Mouse (Mus musculus) neural tube, embryonic 10.5 days (tissue): ENCODE measurements at regions not wholly inside any gene's neighbourhood (a gene's known extent, or its start where the extent isn't known, plus 50 kb on each side); places are given as distances from the start of the nearest gene placed in this dataset.

Experiments
- DNase-seq: peaks from one replicate; pipeline ENCODE4 v3.0.0-alpha.2; 2017; ENCODE audit warnings: low spot score; ENCODE audit errors: extremely low spot score

GRCm38 (mm10) chr9:100404426-100404825 lies 82.2 kb downstream of the Il20rb start:
- DNase-seq: no peak

DNA sequence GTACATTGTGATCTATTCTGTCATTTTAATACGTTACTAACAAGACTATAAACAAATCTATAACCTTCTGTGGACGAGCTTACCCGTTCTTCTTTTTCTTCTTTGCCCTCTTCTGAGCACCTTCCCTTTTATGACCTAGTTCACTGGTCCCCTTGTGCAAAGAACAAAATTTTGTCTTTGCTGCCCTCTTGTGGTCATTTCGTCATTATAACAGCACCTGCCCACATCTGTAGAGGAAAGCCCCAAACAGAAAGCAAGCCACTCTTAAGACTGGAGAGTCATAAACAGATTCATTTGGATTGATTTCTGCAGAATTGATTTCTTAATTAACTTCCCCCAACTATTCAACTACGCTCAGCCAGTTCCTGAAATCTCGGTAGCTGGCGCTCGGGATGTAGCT lies 86.2 kb downstream of the Il20rb start:
- DNase-seq: peak; percentile 40

DNA sequence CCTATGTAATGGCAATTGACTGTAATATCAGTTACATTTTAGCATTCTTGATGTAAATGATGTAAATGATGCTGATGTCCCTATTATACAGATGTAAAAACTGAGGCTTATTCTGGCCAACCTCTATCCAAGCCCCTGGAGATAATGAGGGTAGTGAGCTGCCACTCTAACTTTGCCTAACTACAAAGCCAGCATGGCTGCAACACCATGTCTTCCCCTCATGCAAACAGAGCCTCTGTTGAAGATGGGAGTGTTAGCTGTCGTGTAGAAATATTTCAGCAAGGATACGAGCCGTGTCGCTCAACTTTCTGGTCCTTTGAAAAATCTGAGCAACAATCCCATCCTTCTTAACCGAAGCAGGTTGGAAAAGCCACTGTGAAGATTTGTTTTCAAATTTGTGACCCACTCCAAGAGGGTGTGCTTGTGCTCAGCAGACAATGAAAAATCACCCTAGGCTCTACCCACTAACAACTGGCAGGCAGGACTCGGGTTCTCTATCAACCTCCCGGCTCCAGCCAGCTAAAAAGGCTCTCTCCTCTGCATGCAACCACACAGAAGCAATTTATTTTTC lies 90.2 kb downstream of the Il20rb start:
- DNase-seq: no peak

- DNase-seq: peak; percentile 85
Measured at GRCm38 (mm10) chr9:100395711-100396110, 90.9 kb downstream of the Il20rb start.

GRCm38 (mm10) chr9:100394632-100395031 lies 92.0 kb downstream of the Il20rb start:
- no peak for DNase-seq

- no peak for DNase-seq
Measured at GRCm38 (mm10) chr9:100394166-100394565, 92.4 kb downstream of the Il20rb start.

DNA sequence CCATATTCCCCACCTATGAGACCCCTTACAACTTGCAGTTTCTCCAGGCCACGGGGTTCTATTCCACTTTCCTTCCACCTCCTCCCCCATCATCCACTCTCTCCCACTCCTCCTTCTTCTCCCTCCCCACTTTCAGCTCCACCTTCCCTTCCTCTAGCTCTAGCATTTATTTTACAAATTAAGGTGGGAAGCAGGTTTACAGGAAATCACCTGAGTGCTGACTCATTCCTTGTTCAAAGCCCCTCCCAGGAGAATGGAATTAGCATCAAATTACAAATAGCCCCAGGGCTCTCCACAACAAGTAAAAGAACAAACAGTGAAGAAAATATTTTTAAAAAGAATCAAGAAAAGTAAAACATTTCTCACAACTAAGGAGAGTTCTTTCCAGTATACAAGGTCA lies 94.3 kb downstream of the Il20rb start:
- DNase-seq: no peak

GRCm38 (mm10) chr9:100391566-100392213 lies 94.9 kb downstream of the Il20rb start:
- DNase-seq: no peak

GRCm38 (mm10) chr9:100388393-100388792 lies 98.2 kb downstream of the Il20rb start:
- no peak for DNase-seq

- DNase-seq: no peak
Measured at GRCm38 (mm10) chr9:100387171-100387685, 99.4 kb downstream of the Il20rb start.

DNA sequence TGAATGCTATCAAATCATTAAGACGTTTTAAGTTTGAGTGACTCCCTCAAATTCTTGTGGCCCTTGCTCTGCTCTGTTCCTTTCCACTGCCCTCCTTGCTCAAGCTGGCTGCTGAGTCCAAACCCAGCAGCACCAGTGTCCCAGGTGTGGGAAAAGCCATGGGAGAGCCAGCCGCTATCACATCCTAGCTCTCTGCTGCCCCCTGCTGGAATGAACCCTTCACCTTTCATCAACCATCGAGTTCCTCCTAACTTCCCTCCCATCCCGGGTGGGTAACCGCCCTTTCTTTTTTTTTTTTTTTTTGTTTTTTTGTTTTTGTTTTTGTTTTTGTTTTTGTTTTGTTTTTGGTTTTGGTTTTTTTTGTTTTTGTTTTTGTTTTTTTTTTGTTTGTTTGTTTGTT lies 104.1 kb downstream of the Il20rb start:
- DNase-seq: peak; percentile 70

GRCm38 (mm10) chr9:100369921-100370320 lies 116.7 kb downstream of the Il20rb start:
- no peak for DNase-seq

DNA sequence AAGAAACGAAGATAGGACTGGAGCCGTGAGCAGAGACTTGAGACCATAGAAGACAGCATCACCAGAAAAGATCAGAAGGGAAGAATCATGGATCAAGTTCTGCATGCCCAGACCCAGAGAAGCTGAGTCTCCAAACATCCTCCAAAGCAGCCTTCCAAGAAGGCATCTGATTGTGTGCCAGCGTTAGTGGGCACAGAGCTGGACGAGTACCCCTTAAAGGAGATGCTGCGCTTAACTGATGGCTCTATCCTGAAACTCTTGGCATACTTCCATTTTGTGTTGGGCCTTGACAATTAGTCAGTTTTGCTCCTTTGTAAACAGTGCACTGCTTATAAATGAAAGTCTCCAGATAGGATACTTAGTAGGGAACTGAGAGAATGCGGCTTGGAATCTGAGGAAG lies 119.8 kb downstream of the Il20rb start:
- no peak for DNase-seq

- peak; percentile 34 for DNase-seq
Measured at GRCm38 (mm10) chr9:100359934-100360716, 126.5 kb downstream of the Il20rb start.

GRCm38 (mm10) chr9:100357553-100357952 lies 129.0 kb downstream of the Il20rb start:
- no peak for DNase-seq

- no peak for DNase-seq
Measured at GRCm38 (mm10) chr9:100340796-100341195, 145.8 kb downstream of the Il20rb start.

- peak; percentile 38 for DNase-seq
Measured at GRCm38 (mm10) chr9:100307765-100308164, 178.8 kb downstream of the Il20rb start.

- no peak for DNase-seq
Measured at GRCm38 (mm10) chr9:100307364-100307763, 179.2 kb downstream of the Il20rb start.

DNA sequence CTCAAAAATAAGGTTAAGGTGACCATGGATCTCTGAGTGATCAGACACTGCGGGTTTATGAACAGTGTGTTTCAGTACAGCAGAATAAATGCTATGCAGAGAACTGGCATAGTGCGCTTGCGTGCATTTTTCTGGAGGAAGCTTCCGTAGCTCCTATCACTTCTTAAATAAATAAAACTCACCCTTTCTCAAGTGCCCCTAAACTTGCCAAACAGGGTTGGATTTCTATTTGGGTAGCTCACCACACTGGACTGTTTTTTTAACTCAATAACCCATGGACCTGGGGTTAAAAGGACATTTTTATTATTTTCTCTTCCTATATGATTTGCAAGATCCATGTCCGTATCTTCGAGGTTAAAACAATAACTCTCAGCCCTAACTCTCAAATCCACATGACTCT lies 182.8 kb downstream of the Il20rb start:
- no peak for DNase-seq

- peak; percentile 24 for DNase-seq
Measured at GRCm38 (mm10) chr9:100301613-100302012, 185.0 kb downstream of the Il20rb start.

DNA sequence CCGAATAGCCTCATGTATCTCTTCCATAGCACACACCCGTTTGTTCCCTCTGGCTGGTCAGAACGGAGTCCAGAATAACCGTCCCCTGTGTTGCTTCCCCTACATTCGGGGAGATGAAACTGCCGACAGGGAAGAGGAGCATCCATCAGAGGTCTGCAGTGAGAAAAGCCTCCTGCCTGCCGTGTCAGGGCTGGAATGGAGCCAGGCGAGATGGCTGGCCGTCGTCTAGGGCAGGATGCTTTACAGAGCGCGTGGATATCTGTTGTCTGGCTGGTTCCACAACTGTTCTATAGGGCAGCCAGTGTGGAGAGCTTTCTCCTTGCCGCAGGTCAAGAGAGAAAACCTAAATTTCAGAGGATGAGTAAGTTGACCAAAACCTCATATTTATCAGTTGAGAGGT lies 209.2 kb downstream of the Il20rb start:
- DNase-seq: no peak
